Mouse (Mus musculus): ENCODE measurements around the gene Nxph1. TPM values are rescaled to one million over a fixed set of nuclear protein-coding genes. Genes with fewer than 3 reads are reported as not detected.
A peak's percentile ranks its signal among the peaks of the same experiment; 100 is the strongest.

Gene Nxph1
- polyA plus RNA-seq, 1 experiment from 2014 or later, result 0.28 TPM

- peak; percentile 17 for DNase-seq (ENCODE audit: low spot score)
- no peaks in the 10 kb centered on the region for H3K9me3 ChIP-seq (ENCODE audit: control insufficient read depth, low read length)
- TF ChIP-seq EP300 (optimal IDR thresholded peaks at IDR 0.05), result no peak
- TF ChIP-seq CTCF (IDR thresholded peaks at IDR 0.05; ENCODE audit: low read depth), result no peak
- ATAC-seq (ENCODE audit: low FRiP score, low TSS enrichment), result no peak
- no peak overlapping the region for H3K4me3 ChIP-seq (ENCODE audit: low read depth, low read length)
- H3K9ac ChIP-seq (ENCODE audit: low read length), result no peak overlapping the region
- no peaks in the 10 kb centered on the region for H3K36me3 ChIP-seq (ENCODE audit: control insufficient read depth, insufficient read depth, low read length)
- WGBS, result 34% methylated on average over 6 of the region's 6 CpGs
- H3K4me1 ChIP-seq (replicated peaks; ENCODE audit: control insufficient read depth, insufficient read depth), result no peaks in the 10 kb centered on the region
- no peak overlapping the region for H3K27ac ChIP-seq (replicated peaks)
- H3K27me3 ChIP-seq (ENCODE audit: control insufficient read depth, insufficient read depth, low read length), result no peaks in the 10 kb centered on the region
- no peak overlapping the region for H3K4me2 ChIP-seq (replicated peaks; ENCODE audit: low read depth)
These were observed 23.8 kb upstream of the Nxph1 start for GRCm38 (mm10) chr6:8924481-8924880.

- Histone ChIP-seq H3K27me3 (ENCODE audit: control insufficient read depth, insufficient read depth, low read length) (no peaks in the 10 kb centered on the region), H3K4me2 (replicated peaks; ENCODE audit: low read depth) (no peak overlapping the region), H3K27ac (replicated peaks) (no peak overlapping the region), H3K9ac (ENCODE audit: low read length) (no peak overlapping the region), H3K36me3 (ENCODE audit: control insufficient read depth, insufficient read depth, low read length) (no peaks in the 10 kb centered on the region), H3K9me3 (ENCODE audit: control insufficient read depth, low read length) (no peaks in the 10 kb centered on the region), H3K4me1 (replicated peaks; ENCODE audit: control insufficient read depth, insufficient read depth) (no peaks in the 10 kb centered on the region), H3K4me3 (ENCODE audit: low read depth, low read length) (no peak overlapping the region)
- 49% methylated on average over 5 of the region's 5 CpGs for WGBS
- TF ChIP-seq EP300 (optimal IDR thresholded peaks at IDR 0.05) (no peak), CTCF (IDR thresholded peaks at IDR 0.05; ENCODE audit: low read depth) (no peak)
- ATAC-seq (ENCODE audit: low FRiP score, low TSS enrichment), result no peak
- no peak for DNase-seq (ENCODE audit: low spot score)
These were observed 13.0 kb upstream of the Nxph1 start for GRCm38 (mm10) chr6:8935241-8935640.

GRCm38 (mm10) chr6:8935705-8936104 is 12.5 kb upstream of the Nxph1 start:
- H3K4me1 ChIP-seq (replicated peaks; ENCODE audit: control insufficient read depth, insufficient read depth), result no peaks in the 10 kb centered on the region
- no peaks in the 10 kb centered on the region for H3K9me3 ChIP-seq (ENCODE audit: control insufficient read depth, low read length)
- H3K9ac ChIP-seq (ENCODE audit: low read length), result no peak overlapping the region
- H3K4me2 ChIP-seq (replicated peaks; ENCODE audit: low read depth), result no peak overlapping the region
- no peaks in the 10 kb centered on the region for H3K36me3 ChIP-seq (ENCODE audit: control insufficient read depth, insufficient read depth, low read length)
- H3K27me3 ChIP-seq (ENCODE audit: control insufficient read depth, insufficient read depth, low read length), result no peaks in the 10 kb centered on the region
- 11% methylated on average over 5 of the region's 5 CpGs for WGBS
- no peak for ATAC-seq (ENCODE audit: low FRiP score, low TSS enrichment)
- no peak for TF ChIP-seq EP300 (optimal IDR thresholded peaks at IDR 0.05)
- TF ChIP-seq CTCF (IDR thresholded peaks at IDR 0.05; ENCODE audit: low read depth), result peak; percentile 84
- DNase-seq (ENCODE audit: low spot score), result peak; percentile 39
- H3K4me3 ChIP-seq (ENCODE audit: low read depth, low read length), result no peak overlapping the region
- H3K27ac ChIP-seq (replicated peaks), result no peak overlapping the region

GRCm38 (mm10) chr6:8936168-8936567 is 12.1 kb upstream of the Nxph1 start:
- WGBS, result 12% methylated on average over 4 of the region's 4 CpGs
- no peak overlapping the region for H3K4me2 ChIP-seq (replicated peaks; ENCODE audit: low read depth)
- no peak for ATAC-seq (ENCODE audit: low FRiP score, low TSS enrichment)

GRCm38 (mm10) chr6:8948471-8949411 is 510 bp downstream of the Nxph1 start:
- Histone ChIP-seq H3K4me1 (replicated peaks; ENCODE audit: control insufficient read depth, insufficient read depth) (no peaks in the 10 kb centered on the region), H3K4me2 (replicated peaks; ENCODE audit: low read depth) (peak overlapping the region; percentile 21), H3K27me3 (ENCODE audit: control insufficient read depth, insufficient read depth, low read length) (peaks cover 19% of the 10 kb centered on the region), H3K9ac (ENCODE audit: low read length) (no peak overlapping the region), H3K9me3 (ENCODE audit: control insufficient read depth, low read length) (no peaks in the 10 kb centered on the region), H3K4me3 (ENCODE audit: low read depth, low read length) (peak overlapping the region; percentile 2), H3K36me3 (ENCODE audit: control insufficient read depth, insufficient read depth, low read length) (no peaks in the 10 kb centered on the region), H3K27ac (replicated peaks) (no peak overlapping the region)
- ATAC-seq (ENCODE audit: low FRiP score, low TSS enrichment), result peak; percentile 68
- TF ChIP-seq EP300 (optimal IDR thresholded peaks at IDR 0.05), result no peak
- peak; percentile 23; the same call in 1 of the 2 replicates for TF ChIP-seq CTCF (IDR thresholded peaks at IDR 0.05; ENCODE audit: low read depth)
- DNase-seq (ENCODE audit: low spot score), result peak; percentile 68
- WGBS, result under 1% methylated on average over 68 of the region's 68 CpGs

More at GRCm38 (mm10) chr6:8936168-8936567, 12.1 kb upstream of the Nxph1 start:
- DNase-seq (ENCODE audit: low spot score), result no peak
- Histone ChIP-seq H3K9ac (ENCODE audit: low read length) (no peak overlapping the region), H3K9me3 (ENCODE audit: control insufficient read depth, low read length) (no peaks in the 10 kb centered on the region), H3K36me3 (ENCODE audit: control insufficient read depth, insufficient read depth, low read length) (no peaks in the 10 kb centered on the region), H3K4me1 (replicated peaks; ENCODE audit: control insufficient read depth, insufficient read depth) (no peaks in the 10 kb centered on the region), H3K4me3 (ENCODE audit: low read depth, low read length) (no peak overlapping the region), H3K27me3 (ENCODE audit: control insufficient read depth, insufficient read depth, low read length) (no peaks in the 10 kb centered on the region), H3K27ac (replicated peaks) (no peak overlapping the region)
- TF ChIP-seq EP300 (optimal IDR thresholded peaks at IDR 0.05), result no peak
- no peak for TF ChIP-seq CTCF (IDR thresholded peaks at IDR 0.05; ENCODE audit: low read depth)

- ATAC-seq (ENCODE audit: low FRiP score, low TSS enrichment), result 0 out of 2 replicates have a peak, but pooled peaks have one; percentile 15
- under 1% methylated on average over 31 of the region's 31 CpGs for WGBS
- H3K4me3 ChIP-seq (ENCODE audit: low read depth, low read length), result no peak overlapping the region
These were observed 1.5 kb downstream of the Nxph1 start for GRCm38 (mm10) chr6:8949665-8950201.

More at GRCm38 (mm10) chr6:8949665-8950201, 1.5 kb downstream of the Nxph1 start:
- H3K4me1 ChIP-seq (replicated peaks; ENCODE audit: control insufficient read depth, insufficient read depth), result no peaks in the 10 kb centered on the region
- H3K36me3 ChIP-seq (ENCODE audit: control insufficient read depth, insufficient read depth, low read length), result no peaks in the 10 kb centered on the region
- peaks cover 21% of the 10 kb centered on the region for H3K27me3 ChIP-seq (ENCODE audit: control insufficient read depth, insufficient read depth, low read length)
- DNase-seq (ENCODE audit: low spot score), result no peak
- H3K9ac ChIP-seq (ENCODE audit: low read length), result no peak overlapping the region
- no peak for TF ChIP-seq EP300 (optimal IDR thresholded peaks at IDR 0.05)
- no peak for TF ChIP-seq CTCF (IDR thresholded peaks at IDR 0.05; ENCODE audit: low read depth)
- H3K4me2 ChIP-seq (replicated peaks; ENCODE audit: low read depth), result 0 out of 2 replicates have a peak overlapping the region, but pooled peaks have one; percentile 11
- no peaks in the 10 kb centered on the region for H3K9me3 ChIP-seq (ENCODE audit: control insufficient read depth, low read length)
- no peak overlapping the region for H3K27ac ChIP-seq (replicated peaks)
